Mouse (Mus musculus) stomach, postnatal 0 days (tissue): Measurements from ENCODE around the gene Tespa1.

Experiments
- CTCF ChIP-seq: IDR thresholded peaks from 2 replicates; pipeline ENCODE4 v1.5.1; 2016; ENCODE audit warnings: antibody characterized with exemption, low read depth, mild to moderate bottlenecking, moderate library complexity
- EP300 ChIP-seq: optimal IDR thresholded peaks from 2 replicates; pipeline ENCODE3; 2016; ENCODE audit warnings: antibody characterized with exemption

- TF ChIP-seq EP300 (no peak), CTCF (no peak)
These were observed 46.9 kb upstream of the Tespa1 start for GRCm38 (mm10) chr10:130275759-130276158.
